Mouse (Mus musculus): ENCODE measurements around the gene Speer4b.
"Not testable (repeated sequence)": the region's sequence is repeated elsewhere in the genome, so short reads cannot be mapped to it uniquely, and the experiment has no call there.

Speer4b gene

DNA sequence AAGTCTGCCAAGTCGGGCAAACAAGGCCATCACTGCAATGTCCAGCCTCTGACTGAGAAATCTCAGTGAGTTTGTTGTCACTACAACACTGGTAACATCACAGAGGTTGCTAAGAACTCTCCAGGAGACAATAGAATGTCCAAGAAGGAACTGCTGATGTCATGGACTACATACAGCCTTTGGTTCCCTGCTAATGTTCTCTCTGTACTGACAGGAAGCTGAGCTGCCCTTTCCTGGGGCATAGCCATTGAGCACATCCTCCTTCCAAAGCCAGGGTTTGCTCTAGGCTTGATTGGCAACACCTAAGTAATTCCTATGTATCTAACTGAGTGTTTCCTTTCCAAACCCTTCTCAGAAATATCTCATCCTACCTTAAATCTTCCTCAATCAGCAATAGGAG is at the start of gene Speer4b:
Gene Speer4b, minus strand, starts transcription at position 101 of the 400 bp plus-strand sequence.
- not testable (repeated sequence) for DNase-seq (ENCODE audit: low spot score)

- no peak for DNase-seq (ENCODE audit: low spot score)
Observed at GRCm38 (mm10) chr5:27549291-27549690, 48.1 kb upstream of the Speer4b start.

- DNase-seq (ENCODE audit: low spot score), result peak; percentile 6
Observed at GRCm38 (mm10) chr5:27544816-27545270, 43.6 kb upstream of the Speer4b start.

DNA sequence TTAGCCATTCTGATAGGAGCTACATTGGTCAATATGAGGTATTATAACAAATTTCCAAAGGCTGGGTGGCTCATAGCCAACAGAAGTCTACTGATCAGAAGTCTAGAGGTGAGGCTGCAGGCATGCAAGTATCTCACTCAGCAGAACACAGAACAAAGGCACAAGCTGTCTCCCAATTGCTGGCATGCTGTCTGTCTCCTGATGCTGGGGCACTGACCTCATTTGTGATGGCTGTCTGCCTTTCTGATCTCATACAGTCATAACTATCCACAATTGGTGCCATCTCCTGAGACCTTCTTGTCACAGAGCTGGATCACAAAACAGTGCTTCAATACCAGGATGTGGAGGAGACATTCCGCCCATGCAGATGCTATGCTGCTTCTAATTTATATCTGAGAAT is 25.7 kb upstream of the Speer4b start:
- DNase-seq (ENCODE audit: low spot score), result no peak

GRCm38 (mm10) chr5:27518716-27519115 is 17.5 kb upstream of the Speer4b start:
- no peak for DNase-seq (ENCODE audit: low spot score)

GRCm38 (mm10) chr5:27490942-27491341 is 10.3 kb downstream of the Speer4b start:
- DNase-seq (ENCODE audit: low spot score), result no peak

DNA sequence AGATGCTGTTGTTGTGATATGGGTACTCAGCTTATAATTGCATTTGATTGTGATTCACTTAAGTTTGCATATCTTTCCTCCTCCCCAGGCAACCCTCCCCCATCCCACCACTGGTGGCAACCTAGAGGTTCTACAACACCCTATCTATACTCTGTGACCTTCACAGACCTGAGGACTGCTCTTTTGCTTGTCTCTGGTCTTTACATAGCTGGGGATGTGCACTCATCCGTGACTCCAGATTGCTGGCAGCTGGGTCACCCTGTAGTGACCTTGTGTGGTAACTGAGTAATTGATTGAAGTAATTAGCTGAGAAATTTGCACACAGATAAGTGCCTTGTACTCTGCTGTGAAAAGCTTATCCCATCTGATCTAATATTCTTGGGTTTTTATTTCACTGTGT is 15.1 kb downstream of the Speer4b start:
- DNase-seq (ENCODE audit: low spot score), result no peak

- no peak for DNase-seq (ENCODE audit: low spot score)
Observed at GRCm38 (mm10) chr5:27481706-27482105, 19.5 kb downstream of the Speer4b start.

DNA sequence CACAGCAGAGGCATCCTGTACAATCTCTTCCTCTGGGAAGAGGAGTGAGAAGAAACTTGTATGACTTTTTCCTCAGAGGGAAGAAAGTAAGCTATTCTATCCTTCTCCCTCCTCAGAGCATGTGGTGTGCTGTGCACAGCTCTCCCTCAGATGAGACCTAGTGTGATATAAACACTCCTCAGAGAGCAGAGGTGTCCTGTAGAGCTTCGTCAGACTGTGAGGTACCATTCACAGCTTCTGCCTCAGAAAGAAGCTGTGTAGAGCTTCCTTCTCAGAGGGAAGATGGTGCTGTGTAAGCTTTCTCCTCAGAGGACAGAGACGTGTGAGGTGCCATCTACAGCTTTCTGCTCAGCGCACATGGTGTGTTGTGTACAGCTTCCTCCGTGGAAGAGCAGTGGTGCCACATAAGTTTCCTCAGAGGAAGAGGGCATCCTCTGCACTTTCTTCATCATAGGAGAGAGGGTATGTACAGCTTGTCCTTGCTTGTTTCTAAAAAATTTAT is 26.2 kb downstream of the Speer4b start:
- DNase-seq (ENCODE audit: low spot score), result no peak

DNA sequence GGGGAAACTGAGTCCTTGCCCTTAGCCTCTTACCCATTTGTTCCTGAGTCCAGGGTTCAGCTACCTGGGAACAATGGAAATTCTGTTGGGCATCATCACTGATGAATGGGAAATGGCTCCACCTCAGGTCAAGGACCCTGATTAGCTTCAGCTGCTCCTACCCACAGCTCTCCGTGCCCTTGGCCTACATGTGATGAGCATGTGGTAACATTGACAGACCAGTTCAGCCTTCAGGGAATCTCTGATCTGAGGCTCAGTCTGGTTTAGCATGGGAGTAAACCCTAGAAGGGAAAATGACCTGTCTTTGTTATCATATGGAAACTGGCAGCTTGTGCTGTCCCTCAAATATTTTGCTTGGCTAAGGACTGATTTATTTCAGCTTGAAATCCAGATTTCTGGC is 43.6 kb downstream of the Speer4b start:
- DNase-seq (ENCODE audit: low spot score), result no peak

DNA sequence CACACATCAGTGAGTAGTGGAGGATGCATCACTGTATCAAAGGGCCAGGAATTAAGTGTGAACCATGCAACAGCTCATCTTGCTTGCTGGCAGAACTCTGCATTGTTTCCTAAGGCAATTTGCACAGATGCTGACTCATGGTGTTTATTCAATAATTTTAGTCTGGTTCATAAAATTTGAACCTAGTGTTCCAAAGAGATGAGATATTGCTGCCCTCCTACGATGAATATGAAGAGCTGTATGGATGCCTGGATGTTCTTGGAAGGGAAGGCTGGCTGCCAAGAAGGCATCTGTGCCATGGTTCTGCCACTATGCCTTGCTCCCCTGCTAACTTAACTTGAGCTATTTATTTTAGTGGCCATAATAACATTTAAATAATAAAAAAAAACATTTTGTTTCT is 44.3 kb downstream of the Speer4b start:
- no peak for DNase-seq (ENCODE audit: low spot score)

- DNase-seq (ENCODE audit: low spot score), result no peak
Observed at GRCm38 (mm10) chr5:27454386-27454785, 46.9 kb downstream of the Speer4b start.

DNA sequence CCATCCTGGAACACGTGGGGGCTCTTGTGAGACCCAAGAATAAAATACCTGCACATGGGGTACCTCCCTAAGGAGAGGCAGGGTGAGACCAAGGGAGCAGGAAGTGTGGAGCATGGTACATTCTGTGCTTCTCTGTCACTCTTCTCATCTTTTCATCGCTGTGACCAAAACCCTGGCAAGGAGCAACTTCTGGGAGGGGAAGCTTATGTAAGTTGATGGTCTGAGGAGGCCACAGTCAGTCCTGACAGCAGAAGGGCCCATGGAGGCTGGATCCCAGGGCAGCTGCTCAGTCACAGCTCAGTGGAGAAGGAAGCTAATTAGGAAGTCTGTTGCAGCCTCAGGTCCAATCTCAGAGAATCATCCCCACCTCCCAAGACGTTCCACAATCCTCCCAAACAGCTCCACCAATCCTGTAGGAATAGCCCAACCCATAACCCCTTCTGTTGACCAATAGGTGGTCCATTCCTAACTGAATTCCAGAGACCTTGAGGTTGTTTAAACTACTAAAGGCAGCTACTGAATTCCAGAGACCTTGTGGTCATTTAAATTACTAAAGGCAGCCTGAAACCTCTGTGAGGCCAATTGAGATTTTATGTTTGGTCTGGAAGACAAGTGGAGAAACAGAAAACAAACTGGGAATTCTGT is 47.9 kb downstream of the Speer4b start:
- no peak for DNase-seq (ENCODE audit: low spot score)
